Mouse (Mus musculus) layer of hippocampus, adult 11-12 months (tissue): ENCODE measurements around the gene Ncf1.

Experiments used
- DNase-seq: peaks from one replicate; pipeline ENCODE4 v3.0.0; 2022; ENCODE audit warnings: low spot score

The Ncf1 gene

DNA sequence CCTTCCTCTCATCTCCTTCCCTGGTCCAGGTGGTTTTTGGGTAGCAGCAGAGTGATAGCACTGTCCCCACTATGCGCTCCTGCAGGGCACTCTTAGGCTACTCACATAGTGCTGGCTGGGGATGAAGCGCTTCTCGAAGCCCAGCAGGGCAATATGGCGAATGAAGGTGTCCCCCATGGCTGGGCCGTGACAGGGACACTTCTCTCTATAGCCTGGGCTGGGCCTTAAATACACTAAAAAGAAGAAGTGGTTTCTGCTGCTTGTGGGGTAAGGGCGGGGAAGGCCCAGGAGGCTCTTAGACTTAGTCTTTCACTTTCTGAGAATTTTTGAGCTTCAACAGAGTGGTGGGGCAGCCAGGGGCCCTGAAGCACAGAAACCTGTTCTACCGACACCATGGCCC, at the start of gene Ncf1:
TSS of gene Ncf1 (minus strand) at position 235 of the 400 bp plus-strand sequence.
- no peak for DNase-seq

DNA sequence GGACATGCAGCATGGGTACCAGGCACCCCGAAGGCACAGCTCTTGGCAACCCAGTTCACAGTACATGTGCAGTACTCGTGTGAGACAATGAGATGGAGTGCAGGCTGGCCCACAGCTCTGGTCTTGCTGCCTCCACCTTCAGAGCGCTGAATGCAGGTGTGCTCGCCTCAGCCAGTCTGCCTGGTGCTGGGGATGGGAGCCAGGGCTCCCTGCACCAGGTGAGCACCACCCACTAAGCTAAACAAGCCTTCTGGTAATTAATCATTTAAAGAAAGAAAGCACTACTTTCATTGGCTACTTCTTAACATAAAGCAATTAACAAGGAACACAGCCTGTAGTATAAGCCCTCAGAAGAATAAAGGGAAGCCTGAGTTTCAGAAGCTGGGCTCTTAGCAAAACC, 47.7 kb upstream of the Ncf1 start:
- no peak for DNase-seq

DNA sequence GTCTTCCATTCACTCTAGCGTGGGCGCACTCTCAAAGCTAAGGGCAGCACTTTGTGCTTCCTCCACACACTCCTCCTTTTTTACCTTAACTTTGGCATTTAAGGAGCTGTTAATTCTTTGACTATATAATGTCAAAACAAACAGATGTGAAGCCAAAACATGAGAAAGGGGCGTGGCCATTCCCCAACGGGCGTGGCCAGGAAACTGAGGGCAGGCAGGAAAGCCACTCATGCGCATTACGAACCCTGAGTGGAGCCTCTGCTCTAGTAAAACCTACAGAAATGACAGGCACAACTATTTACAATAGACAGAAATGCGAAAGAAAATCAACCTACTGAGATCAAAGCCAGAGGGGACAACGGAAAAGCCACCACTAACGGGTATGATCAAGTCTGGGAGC, 46.1 kb upstream of the Ncf1 start:
- DNase-seq = no peak

DNA sequence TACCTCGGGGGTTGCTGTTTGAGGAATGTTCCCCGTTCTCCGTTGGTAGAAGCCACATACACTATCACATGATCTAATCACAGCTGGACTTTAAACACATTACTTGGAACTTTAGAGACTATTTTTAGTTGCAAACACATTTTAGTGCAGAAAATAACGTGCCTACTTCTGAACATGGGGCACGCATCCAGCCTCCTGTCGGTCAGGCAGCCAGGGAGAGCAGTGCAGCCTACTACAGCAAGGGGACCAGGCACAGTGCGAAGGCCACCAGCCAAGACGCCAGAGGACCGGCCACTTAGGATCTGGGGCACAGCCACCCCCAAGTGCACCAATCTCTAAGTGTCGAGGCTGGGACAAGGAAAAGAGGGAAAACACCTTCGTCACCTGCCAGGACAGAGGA, 45.6 kb upstream of the Ncf1 start:
- no peak for DNase-seq

DNA sequence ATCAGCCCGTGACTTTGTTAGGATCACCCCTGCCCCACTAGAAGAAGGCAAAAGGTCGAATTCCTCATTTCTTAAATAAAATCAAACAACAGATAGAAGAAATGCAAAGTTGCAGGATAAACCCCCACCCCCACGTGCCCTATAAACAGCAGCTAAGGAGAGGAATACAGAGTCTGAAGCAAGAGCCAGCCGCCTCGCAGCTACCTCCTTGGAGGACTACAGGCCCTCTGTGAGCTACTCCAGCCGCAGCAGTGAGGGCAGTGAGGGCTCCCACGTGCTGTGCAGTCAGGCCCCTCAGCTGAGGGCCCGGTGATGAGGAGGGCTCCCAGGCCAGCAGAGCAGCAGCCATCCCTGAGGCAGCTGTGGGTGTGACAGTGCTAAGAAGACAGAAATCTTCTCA, 44.3 kb upstream of the Ncf1 start:
- no peak for DNase-seq

DNA sequence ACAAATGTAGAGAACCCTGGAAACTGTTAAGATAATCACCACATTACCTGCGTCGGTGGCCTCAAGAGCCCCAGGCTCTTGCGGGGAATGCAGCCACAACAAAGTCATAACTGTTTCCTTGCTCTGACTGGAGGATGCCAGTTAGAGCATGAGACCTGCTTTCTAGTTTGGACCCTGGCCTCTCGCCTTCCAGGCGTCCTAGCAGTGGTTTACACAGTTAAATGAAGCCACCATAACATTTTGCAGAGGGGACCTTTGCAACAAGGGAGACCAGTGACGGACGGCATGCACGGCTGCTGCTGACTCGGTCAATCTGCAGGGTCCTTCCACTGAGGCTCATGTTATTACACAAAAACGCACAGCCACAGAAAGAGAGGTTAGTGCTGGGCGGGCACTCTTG, 43.3 kb upstream of the Ncf1 start:
- no peak for DNase-seq

DNA sequence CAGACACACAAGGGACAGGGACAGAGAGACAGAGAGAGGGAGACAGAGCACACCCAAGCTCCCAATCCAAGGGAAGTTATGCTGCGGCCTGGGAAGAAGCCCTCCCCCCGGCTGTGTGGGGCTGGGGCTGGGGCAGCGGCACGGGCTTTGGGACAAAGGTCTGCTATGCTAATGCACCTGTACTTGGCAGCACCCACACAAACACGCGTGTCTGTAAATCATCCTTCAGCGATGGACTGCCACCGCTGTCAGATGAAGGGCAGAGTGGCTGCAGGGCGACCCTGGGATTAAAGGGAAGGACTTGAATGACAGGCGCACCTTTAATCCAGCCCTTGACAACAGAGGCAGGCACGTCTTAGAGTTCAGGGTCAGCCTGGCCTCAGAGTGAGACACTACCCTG, 42.0 kb upstream of the Ncf1 start:
- no peak for DNase-seq

DNA sequence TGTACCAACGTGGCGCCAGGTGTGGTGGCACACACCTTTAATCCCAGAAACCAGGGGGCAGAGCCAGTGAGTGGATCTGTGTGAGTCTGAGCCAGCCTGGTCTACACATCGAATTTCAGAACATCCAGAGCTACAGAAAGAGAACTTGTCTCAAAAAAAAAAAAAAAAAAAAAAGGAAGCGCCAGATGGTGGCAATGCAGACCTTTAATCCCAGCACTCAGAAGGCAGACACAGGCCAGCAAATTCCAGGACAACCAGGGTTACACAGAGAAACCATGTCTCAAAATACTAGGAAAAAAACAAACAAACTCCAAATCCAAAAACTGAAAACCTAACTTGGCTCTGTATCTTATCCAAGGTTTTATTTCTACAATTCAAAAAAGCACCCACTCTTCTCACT, 41.1 kb upstream of the Ncf1 start:
- no peak for DNase-seq

DNA sequence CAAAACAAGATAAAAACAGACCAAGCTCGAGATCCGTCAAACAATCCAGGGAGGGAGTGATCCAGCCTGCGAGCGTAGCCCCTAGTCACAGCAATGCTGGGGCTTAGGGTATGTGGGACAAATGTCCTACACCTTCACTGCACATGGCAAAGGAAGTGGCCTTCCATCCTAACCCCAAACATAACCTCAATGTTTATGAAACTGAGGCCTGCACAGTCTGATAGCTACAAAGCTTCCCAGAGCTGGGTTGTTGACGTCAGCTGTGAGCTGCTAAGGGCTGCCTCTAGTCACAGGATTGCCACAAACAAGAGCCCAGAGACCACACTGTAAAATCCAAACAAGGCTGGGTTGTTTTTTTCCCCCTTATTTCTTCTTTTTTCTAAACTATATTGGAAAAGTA, 40.3 kb upstream of the Ncf1 start:
- no peak for DNase-seq

DNA sequence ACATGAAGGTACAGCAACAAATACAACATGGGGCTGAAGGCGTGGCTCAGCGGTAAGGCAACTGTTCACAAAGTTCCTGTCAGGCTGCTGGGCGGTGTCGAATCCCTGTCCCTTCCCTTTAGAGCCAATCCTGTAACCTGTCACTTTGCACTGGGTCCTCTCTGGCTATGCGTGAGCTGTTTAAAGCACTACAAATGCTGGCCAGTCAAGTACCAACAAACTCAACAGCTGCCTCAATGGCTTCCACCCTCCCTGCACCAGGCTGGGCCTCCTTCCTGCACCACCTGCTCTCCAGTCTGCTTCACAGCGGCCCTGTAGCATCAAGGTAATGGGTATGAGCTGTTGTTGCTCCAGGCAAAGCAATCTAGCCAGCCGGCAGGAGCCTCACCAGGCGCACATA, 39.3 kb upstream of the Ncf1 start:
- DNase-seq = no peak

DNA sequence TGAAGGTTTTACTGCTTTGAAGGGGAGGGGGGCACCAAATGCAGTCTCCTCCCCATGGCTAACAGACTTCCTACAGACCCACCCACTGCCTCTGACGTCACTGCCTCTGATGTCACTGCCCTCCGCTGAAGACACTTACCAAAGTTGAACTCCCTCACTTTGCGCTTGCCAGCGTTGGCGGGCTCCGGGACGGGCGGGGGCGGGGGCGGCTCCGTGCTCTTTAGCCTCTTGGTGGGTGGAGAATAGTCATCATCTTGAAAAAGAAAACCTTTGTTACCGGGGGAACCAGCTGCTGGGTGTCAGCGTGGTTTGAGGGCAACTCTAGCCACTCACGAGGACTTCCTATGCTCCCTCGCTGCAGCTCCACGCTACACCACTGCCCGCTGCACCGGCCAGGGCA, 37.0 kb upstream of the Ncf1 start:
- DNase-seq = no peak

DNA sequence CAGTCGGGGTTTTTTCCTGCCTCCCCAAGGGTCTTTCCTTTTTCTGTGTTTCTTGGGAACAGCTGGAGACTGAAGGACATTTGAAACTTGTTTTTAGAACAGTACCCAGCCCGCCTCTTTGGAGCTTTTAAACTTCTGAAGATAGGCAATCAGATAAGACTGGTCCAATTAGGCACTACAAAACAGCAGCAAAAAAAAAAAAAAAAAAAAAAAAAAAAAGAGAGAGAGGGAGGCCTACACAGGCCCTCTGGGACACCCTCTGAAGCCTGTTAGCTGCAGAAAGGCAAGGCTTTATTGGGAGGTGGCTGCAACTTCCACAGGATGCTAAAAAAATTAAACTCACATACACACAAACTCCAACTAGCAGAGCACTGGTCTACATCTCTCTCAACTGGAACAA, 36.5 kb upstream of the Ncf1 start:
- DNase-seq = no peak

DNA sequence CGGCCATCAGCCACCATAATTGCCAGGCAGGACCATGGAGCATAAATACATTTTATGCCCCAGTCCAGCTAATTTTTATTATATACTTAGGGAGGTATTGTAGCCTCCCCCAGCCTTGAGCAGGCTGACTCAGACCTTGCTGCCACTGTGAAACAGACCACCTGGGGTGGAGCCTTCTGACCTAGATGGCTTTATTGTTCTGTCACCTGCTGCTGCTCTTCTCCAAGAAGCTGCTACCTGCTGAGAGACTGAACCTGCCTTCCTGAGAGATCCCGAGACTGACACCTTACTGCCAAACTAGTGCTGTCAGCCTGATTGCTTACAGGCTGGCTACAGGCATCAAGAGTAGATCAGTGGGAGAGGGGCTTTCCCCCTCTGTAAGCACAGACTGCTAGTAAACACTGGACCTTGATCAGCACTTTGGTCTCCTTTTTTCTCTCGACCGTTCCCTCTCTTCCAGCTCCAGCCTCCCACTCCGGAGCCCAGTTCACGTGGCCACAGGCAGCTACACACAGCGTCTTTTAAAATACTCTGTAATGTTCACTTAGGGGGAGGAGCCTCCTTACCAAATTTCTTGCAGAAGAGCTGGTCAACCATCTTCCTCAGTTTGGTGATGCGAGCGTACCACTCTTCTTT, 30.7 kb upstream of the Ncf1 start:
- no peak for DNase-seq

DNA sequence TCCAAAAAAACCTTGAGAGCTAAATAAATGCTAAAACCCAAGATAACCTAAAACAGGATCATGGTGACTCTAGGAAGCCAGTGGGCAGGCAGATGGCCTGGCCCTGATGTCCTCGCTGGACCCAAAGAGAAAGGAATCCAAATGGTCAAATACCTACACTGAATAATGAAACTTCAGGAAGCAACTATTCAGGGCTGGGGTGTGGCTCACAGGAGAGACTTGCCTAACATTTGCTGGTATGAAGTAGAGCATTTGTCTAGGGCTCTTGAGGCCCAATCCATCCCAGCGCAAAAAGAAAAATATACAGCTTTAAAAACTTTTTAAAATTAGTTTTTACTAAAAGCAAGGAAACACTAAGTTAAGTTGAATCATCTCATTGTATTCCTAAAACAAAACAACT, 29.5 kb upstream of the Ncf1 start:
- no peak for DNase-seq

DNA sequence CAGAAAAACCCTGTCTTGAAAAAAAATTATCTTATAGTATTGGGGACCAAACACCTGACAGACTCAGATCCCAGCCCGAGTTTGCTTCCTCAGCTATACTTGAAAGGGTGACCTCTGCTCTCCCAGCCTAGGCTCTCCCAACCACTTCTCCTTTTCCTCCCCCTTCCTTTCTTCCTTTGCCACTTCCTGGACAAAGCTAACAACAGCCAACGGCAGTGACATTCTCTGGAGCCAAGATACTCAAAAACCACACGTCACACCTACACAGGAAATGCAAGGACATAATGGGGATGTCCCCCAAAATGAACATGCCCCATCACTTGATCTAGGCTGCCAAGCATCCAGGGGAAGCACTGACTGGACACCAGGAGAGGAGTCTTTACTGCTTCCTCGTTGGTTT, 29.0 kb upstream of the Ncf1 start:
- no peak for DNase-seq

DNA sequence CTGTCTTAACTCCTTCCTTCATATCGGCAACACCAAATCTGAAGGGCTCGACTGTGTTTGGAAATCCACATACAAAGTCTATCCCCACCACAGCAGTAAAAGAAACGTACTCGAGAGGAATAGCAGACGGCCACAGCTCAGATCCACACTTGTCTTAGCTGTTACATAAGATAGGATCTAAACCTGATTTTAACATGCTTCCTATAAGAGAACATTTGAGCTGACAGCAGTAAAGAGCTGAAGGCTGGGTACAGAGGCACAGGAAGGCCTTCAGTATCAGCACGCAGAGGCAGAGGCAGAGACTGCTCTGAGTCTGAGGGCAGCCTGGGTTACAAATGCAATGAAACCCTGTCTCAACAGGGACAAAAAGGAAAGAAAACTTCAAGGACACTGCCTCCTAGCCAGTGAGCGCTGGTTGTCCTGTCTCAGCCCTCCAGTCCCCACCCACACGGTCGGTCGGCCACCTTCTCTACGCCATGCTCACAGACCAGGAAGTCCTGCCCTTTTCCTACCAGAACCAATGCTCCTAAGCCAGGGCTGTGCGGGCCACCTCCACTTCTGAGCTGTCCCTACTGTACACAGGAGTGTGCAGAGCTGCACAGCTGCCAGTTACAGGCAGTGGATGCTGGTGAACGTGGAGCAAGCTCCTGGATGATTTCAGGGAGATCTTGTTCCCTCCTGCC, 28.1 kb upstream of the Ncf1 start:
- no peak for DNase-seq

DNA sequence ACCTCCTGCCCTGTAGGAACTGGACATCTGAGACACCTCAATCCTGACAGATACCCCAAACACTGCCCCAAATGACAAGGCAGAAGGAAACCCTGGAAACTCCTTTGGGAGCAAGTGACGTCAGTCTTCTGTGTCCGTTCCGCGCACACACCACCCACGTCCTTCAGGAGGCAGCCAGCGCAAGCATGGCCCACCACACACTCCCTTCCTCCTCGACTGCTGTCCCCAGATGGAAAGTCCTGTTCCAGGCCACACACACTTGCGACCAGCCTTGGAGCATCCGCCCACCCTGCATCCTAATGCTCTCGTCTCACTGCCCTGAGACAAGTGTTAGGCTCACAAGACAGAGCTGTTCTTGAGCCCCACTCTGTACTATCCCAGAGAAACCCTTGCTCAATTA, 25.9 kb upstream of the Ncf1 start:
- DNase-seq = no peak

DNA sequence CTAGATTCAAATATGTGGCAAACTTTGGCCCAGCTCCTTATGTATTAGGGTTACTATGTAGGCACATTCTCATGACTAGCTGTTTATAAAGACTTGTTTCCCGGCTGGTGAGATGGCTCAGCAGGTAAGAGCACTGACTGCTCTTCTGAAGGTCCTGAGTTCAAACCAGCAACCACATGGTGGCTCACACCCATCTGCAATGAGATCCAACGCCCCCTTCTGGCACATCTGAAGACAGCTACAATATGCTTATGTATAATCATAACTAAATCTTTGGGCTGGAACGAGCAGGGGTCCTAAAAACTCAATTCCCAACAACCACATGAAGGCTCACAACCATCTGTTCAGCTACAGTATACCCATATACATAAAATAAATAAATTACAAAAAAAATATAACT, 24.4 kb upstream of the Ncf1 start:
- DNase-seq = no peak

DNA sequence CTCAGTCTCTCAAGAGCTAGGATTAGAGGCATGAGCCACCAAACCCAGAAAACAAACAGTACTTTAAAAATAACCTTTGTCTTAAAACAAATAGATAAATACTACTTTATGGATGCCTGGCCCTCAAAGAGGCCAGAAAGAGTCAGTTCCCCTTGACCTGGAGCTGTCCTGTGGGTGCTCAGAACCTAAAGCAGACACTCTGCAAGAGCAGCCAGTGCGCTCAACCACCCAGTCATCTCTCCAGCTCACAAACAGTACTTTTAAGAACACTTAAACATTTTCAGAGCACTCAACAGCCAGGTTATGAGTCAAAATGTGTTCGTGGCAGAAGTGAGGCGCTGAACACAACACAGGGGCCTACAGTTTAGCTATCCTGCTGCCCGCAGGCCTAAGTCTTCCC, 21.7 kb upstream of the Ncf1 start:
- no peak for DNase-seq

DNA sequence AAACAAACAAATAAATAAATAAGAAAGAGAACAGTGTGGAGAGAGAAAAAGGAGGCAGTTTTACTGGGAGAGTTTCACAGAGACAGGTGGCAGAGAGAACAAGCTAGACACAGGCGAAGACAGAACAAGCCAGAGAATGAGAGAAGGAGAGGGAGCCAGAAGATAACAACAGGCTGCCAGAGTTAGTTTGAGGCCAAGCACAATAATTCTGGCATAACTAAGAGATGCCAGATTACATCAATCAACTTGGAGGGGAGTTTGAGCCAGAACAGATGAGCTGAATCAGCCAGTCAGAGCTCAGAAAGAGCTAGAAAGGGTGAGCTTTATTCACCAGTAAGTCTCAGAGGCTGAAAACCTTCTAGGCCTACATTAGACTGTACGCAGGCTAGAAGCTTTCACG, 21.2 kb upstream of the Ncf1 start:
- DNase-seq = no peak

DNA sequence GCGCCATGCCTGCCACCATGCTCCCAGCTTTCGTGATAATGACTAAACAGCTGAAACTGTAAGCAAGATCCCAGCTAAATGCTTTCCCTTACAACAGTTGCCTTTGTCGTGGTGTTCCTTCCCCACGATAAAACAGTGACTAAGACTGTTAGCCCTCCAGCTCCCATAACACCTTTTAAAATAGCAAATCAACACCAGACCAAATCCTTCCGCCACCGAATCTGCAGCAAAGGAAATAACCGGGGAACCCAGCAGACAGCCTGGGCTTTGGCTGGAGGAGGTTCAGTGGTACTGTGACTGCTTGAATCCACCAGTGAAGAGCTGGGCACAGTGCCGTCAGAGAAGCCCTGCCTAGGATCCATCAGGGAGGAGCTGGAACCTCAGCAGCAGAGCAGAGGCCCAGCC, 19.8 kb upstream of the Ncf1 start:
- DNase-seq = no peak

DNA sequence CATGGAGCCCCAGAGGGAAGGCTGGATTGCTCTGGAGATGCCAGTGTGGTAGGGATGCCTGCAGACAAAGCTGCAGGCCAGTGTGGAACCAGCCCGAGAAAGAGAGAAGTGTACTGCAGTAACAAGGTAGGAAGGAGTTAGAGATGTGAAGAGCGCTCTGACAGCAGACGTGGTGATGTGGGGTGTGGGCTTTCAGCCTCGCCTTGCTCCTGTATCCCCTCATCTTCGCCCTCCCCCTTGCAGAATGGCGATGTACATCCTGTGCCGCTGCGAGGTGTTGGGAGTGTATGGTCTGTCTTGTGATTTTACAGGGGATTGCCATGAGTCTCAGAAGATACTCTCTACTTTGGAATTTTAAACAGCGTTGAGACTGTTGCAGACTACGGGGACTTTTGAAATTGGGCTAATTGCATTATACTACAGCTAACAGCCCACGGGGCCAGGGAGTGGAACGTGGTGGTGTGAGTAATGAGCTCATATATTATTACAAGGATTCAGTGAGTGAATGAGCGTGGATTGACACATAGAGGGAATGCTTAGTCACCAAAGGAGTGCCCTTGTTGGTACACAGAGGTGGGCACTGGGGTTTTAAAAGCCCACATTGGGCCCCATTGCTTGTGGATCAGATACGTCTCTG, 19.3 kb upstream of the Ncf1 start:
- DNase-seq = no peak

DNA sequence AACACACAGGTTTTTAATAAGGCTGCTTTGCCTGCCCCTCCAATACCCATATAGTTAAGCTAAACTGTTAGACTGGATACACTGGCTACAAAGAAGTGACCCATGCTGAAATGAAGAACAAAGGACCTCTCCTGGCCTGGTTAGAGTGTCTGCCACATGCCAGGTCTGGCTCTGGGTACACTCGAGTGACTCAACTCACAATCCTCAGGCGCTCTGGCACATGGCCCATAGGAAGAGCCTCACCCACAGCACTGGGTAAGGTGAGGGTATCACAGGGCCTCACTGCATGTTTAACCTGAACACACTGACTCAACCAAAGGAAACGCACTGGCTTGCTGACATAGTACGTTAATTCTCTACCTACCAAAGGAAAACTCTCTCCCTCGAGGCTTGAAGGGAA, 16.7 kb upstream of the Ncf1 start:
- DNase-seq = no peak

DNA sequence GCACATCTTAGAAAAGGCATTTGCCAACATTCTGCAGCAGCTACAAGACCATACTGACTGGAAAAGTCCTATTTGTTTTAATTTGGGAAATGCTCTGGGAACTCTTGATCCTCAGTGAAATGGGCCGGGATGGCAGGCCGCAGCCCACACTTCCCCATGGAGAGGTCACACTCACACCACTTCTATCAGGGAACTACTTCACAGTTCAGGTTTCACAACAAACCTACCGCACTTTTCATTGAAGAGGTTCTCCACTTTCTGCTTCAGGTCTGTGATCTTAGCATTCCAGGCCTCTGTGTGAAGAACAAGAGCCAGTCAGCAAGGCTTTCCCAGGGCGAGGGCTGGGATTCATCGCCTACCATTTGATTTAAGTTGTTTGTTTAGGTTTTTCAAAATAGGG, 15.5 kb upstream of the Ncf1 start:
- DNase-seq = no peak
